In the genomic region with DNA sequence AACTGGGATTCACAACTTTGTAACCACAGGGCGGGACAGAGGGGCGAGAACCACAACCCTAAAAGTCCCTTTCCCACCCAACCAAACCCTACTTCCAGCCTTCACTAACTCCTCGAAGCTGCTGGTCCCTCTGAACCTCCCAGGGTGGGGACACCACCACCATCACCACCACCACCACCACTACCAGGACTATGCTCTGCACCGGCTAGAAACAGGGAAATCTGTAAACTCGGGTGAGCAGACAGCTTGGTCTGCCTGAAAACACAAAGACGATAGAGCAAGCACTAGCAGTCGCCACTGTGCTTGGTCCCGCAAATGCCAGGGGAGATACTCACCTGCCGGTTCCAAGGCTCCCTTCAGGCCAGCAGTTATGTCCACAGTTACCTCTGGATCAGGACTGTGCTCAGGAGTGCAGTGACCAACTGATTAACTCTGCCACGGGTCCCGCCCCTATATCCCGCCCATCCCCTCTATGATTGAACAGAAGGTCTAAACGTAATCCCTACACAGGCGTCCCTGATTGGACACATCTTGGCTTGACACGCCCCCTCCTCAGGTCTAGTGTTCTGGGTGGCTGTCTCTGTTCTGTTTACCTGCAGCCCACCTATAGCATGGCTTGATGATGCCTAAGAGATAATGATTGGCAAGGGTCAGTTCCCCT, we compare ENCODE assay signal across 1 mouse cellular context.
A peak's percentile ranks its signal among the peaks of the same experiment; 100 is the strongest.
TF ChIP-seq lines count a peak whose summit lies in the region.

Gene Tmsb15l (minus strand): TSS at position 446 of the 661 bp plus-strand sequence.
Gene Tmsb15b1 (minus strand): TSS at position 451 of the 661 bp plus-strand sequence.

TF ChIP-seq in CH12.LX, 34 proteins besides CTCF, POLR2A, EP300 and RAD21 (continued from another document):
- TF ChIP-seq USF1 (IDR thresholded peaks at IDR 0.05; ENCODE audit: low read depth, low read length) (no peak), NRF1 (IDR thresholded peaks at IDR 0.05; ENCODE audit: low read depth, low read length) (no peak), JUND (conservative IDR thresholded peaks at IDR 0.05; ENCODE audit: low read depth, low read length) (no peak), BHLHE40 (IDR thresholded peaks at IDR 0.05; ENCODE audit: low read depth, low read length) (no peak), TBP (conservative IDR thresholded peaks at IDR 0.05; ENCODE audit: low read depth, low read length) (peak; percentile 46; the same call in 1 of the 2 replicates)
